In the genomic region with DNA sequence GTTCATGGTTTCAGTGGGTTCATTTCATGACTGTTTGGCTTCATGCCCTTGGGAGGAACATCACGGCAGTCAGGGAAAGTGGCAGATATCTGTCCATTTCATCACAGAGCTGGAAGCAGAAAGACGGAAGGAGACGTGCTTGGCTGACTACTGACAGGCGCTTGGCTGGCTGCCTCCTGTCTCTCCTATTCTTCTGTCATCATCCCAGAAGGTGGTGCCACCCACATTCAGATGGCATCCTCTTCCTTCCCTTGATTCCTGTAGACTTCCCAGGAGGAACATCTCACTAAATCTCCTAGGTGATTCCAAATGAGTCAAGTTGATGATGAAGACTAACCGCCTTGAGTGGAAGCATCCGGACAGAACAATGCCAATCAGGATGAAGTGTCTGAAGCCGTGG, we compare ENCODE assay signal across 23 mouse cellular contexts.
DNase-seq lines count a peak whose midpoint lies in the region; ATAC-seq and TF ChIP-seq lines count a peak whose summit lies in the region.
"Had no signal": no experiment of that assay in that cellular context is flagged by ENCODE, and none has a peak within 500 bp of the region (broad histone marks: within the 10 kb centered on the region; RNA-seq: fewer than 3 reads in every experiment).

No protein-coding gene starts in this region.

- WGBS in intestine, embryonic 14.5 days: 92% methylated on average over 7 of the region's 7 CpGs
- WGBS in intestine, postnatal 0 days: 90% methylated on average over 7 of the region's 7 CpGs

- no peaks in the 10 kb centered on the region for H3K9me3 ChIP-seq in intestine, embryonic 14.5 days (ENCODE audit: control insufficient read depth, low read length)
- no peaks in the 10 kb centered on the region for H3K9me3 ChIP-seq in intestine, postnatal 0 days (ENCODE audit: control insufficient read depth)
- H3K9me3 ChIP-seq: heart, embryonic 10.5 days; heart, embryonic 13.5 days had no signal

- H3K4me3 ChIP-seq in intestine, embryonic 14.5 days (ENCODE audit: low read depth, low read length): no peak overlapping the region
- H3K4me3 ChIP-seq in intestine, postnatal 0 days (ENCODE audit: low read depth, low read length): no peak overlapping the region
- H3K4me3 ChIP-seq in layer of hippocampus, adult 2 months: no peak overlapping the region
- H3K4me3 ChIP-seq: heart, adult 2 months; heart, embryonic 10.5 days; heart, embryonic 13.5 days had no signal

- no peak overlapping the region for H3K9ac ChIP-seq in intestine, embryonic 14.5 days (ENCODE audit: low read length)
- H3K9ac ChIP-seq in intestine, postnatal 0 days (ENCODE audit: low read depth, low read length): no peak overlapping the region
- H3K9ac ChIP-seq: forebrain, postnatal 0 days; heart, embryonic 13.5 days; hindbrain, embryonic 14.5 days had no signal

- H3K4me2 ChIP-seq in intestine, embryonic 14.5 days (ENCODE audit: low read length): no peak overlapping the region
- no peak overlapping the region for H3K4me2 ChIP-seq in intestine, postnatal 0 days (replicated peaks; ENCODE audit: low read depth)
- H3K4me2 ChIP-seq: heart, embryonic 13.5 days; hindbrain, embryonic 14.5 days had no signal

- H3K27ac ChIP-seq in intestine, embryonic 14.5 days (ENCODE audit: low read depth): no peak overlapping the region
- H3K27ac ChIP-seq in intestine, postnatal 0 days (ENCODE audit: low read depth, low read length): no peak overlapping the region
- H3K27ac ChIP-seq in layer of hippocampus, adult 2 months: peak overlapping the region; percentile 46; the same call in 1 of the 2 replicates
- H3K27ac ChIP-seq: heart, adult 2 months; heart, embryonic 10.5 days; heart, embryonic 13.5 days; hindbrain, embryonic 14.5 days had no signal

- H3K36me3 ChIP-seq in intestine, embryonic 14.5 days (ENCODE audit: control insufficient read depth, insufficient read depth, low read length): no peaks in the 10 kb centered on the region
- no peaks in the 10 kb centered on the region for H3K36me3 ChIP-seq in intestine, postnatal 0 days (ENCODE audit: control insufficient read depth, insufficient read depth)
- H3K36me3 ChIP-seq: heart, embryonic 10.5 days; heart, embryonic 13.5 days had no signal

- peak; percentile 40 for DNase-seq in intestine, embryonic 14.5 days (ENCODE audit: low spot score)
- DNase-seq in layer of hippocampus, adult 2 months (ENCODE audit: low spot score in 2 of 2): peak; percentile 48 to 72
- no peak for DNase-seq in layer of hippocampus, postnatal 10 days (ENCODE audit: low spot score in 2 of 2)
- peak; percentile 68 for DNase-seq in brain, adult 2 months (ENCODE audit: low read depth, low spot score)
- peak; percentile 45 to 68 for DNase-seq in layer of hippocampus, postnatal 36 days
- no peak for DNase-seq in gastrocnemius, adult 8-10 months (ENCODE audit: low spot score in 2 of 2)
- DNase-seq: adrenal gland, adult 8-10 months; adrenal gland, postnatal 25 days; cerebellum, adult 18-20 months; cerebellum, adult 9-10 months; cerebellum, postnatal 14 days; forebrain, postnatal 0 days; gastrocnemius, postnatal 10 days; gastrocnemius, postnatal 36 days; heart, adult 2 months; heart, postnatal 14 days; heart, postnatal 4 days had no signal

- H3K27me3 ChIP-seq in intestine, embryonic 14.5 days (replicated peaks; ENCODE audit: control insufficient read depth, insufficient read depth, low read length): no peaks in the 10 kb centered on the region
- H3K27me3 ChIP-seq in intestine, postnatal 0 days (replicated peaks; ENCODE audit: control insufficient read depth, insufficient read depth, low read length): no peaks in the 10 kb centered on the region
- H3K27me3 ChIP-seq: heart, embryonic 13.5 days had no signal

- ATAC-seq in intestine, embryonic 14.5 days (replicated peaks; ENCODE audit: low FRiP score, low TSS enrichment, low read depth): no peak
- no peak for ATAC-seq in intestine, postnatal 0 days
- ATAC-seq: activated CD4-positive, CD25-positive, alpha-beta regulatory T cell, adult 4 months; forebrain, embryonic 14.5 days; forebrain, postnatal 0 days had no signal

- no peaks in the 10 kb centered on the region for H3K4me1 ChIP-seq in intestine, embryonic 14.5 days (replicated peaks; ENCODE audit: control insufficient read depth, insufficient read depth, low read length)
- no peaks in the 10 kb centered on the region for H3K4me1 ChIP-seq in intestine, postnatal 0 days (replicated peaks; ENCODE audit: control insufficient read depth, insufficient read depth, low read length)
- H3K4me1 ChIP-seq: heart, embryonic 10.5 days; heart, embryonic 13.5 days had no signal

- TF ChIP-seq CTCF in intestine, postnatal 0 days (IDR thresholded peaks at IDR 0.05; ENCODE audit: low read depth): no peak
- TF ChIP-seq CTCF in layer of hippocampus, adult 2 months (conservative IDR thresholded peaks at IDR 0.05): no peak

Comparison
In these comparisons a context has a peak if more than half of its experiments do, and no peak if none do; other contexts are left out.
1. DNase-seq: peak in intestine, embryonic 14.5 days (single experiment), layer of hippocampus, adult 2 months (2 of 2), brain, adult 2 months (single experiment) and layer of hippocampus, postnatal 36 days (2 of 2); none in layer of hippocampus, postnatal 10 days (0 of 2) and gastrocnemius, adult 8-10 months (0 of 2).